Mouse (Mus musculus) lung, postnatal 0 days (tissue): ENCODE data around the gene BC003965. TPM values are rescaled to one million over a fixed set of nuclear protein-coding genes. Genes with fewer than 3 reads are reported as not detected.

Experiments
- ATAC-seq: fragments of 200-750 bp; cut with Nextera tagmentation; 2 replicates; pipeline ENCODE4 v1.8.0; 2017; ENCODE audit warnings: moderate library complexity
- DNase-seq: peaks from one replicate; pipeline ENCODE4 v3.0.0-alpha.2; 2016; ENCODE audit warnings: low spot score
- H3K27ac ChIP-seq: fragments of 300-500 bp; sonication (generic); 2 replicates; pipeline ENCODE4 v1.5.1; 2014; ENCODE audit warnings: antibody characterized with exemption, mild to moderate bottlenecking, low read length, mixed read lengths
- H3K27me3 ChIP-seq: fragments of 300-500 bp; sonication (generic); replicated peaks from 2 replicates; pipeline ENCODE4 v1.6.1; 2014; ENCODE audit warnings: low read length, mixed read lengths; ENCODE audit not compliant: insufficient read depth
- H3K36me3 ChIP-seq: fragments of 300-500 bp; sonication (generic); 2 replicates; pipeline ENCODE4 v1.6.1; 2014; ENCODE audit warnings: low read length, mixed read lengths; ENCODE audit not compliant: insufficient read depth
- H3K4me1 ChIP-seq: fragments of 300-500 bp; sonication (generic); 2 replicates; pipeline ENCODE4 v1.6.1; 2014; ENCODE audit warnings: antibody characterized with exemption, low read depth, low read length, mixed read lengths; ENCODE audit not compliant: insufficient read depth
- H3K4me2 ChIP-seq: fragments of 300-500 bp; sonication (generic); replicated peaks from 2 replicates; pipeline ENCODE4 v1.6.1; 2014; ENCODE audit warnings: low read depth, mild to moderate bottlenecking, low read length, moderate library complexity, mixed read lengths
- H3K4me3 ChIP-seq: fragments of 300-500 bp; sonication (generic); 2 replicates; pipeline ENCODE4 v1.5.1; 2014; ENCODE audit warnings: low read depth, low read length
- H3K9ac ChIP-seq: fragments of 300-500 bp; sonication (generic); replicated peaks from 2 replicates; pipeline ENCODE4 v1.6.1; 2014; ENCODE audit warnings: low read depth, mild to moderate bottlenecking
- H3K9me3 ChIP-seq: fragments of 300-500 bp; sonication (generic); 2 replicates; pipeline ENCODE4 v1.6.1; 2016; ENCODE audit warnings: low read length, mixed read lengths
- CTCF ChIP-seq: IDR thresholded peaks from 2 replicates; pipeline ENCODE4 v1.5.1; 2016; ENCODE audit warnings: antibody characterized with exemption, mild to moderate bottlenecking
- EP300 ChIP-seq: IDR thresholded peaks from 2 replicates; pipeline ENCODE4 v1.6.1; 2016; ENCODE audit warnings: antibody characterized with exemption, mild to moderate bottlenecking, control low read depth
- WGBS: fragments of 180-500 bp; shearing (Covaris S2); extraction: QIAGEN DNeasy Blood & Tissue Kit; methylation state at CpG from one replicate; pipeline ENCODE4 v1.1.7; 2014; 5-methylcytosine and 5-hydroxymethylcytosine counted together
- polyA plus RNA-seq: library from polyadenylated mRNA; unstranded; fragments of >200 nt; fragmentation: Nextera tagmentation; extraction: Ambion mirVana; gene quantifications from 2 replicates; pipeline ENCODE4 v1.2.1, GENCODE M21; 2015

BC003965 gene
- polyA plus RNA-seq, 1 experiment from 2014 or later, result 18.5 TPM

DNA sequence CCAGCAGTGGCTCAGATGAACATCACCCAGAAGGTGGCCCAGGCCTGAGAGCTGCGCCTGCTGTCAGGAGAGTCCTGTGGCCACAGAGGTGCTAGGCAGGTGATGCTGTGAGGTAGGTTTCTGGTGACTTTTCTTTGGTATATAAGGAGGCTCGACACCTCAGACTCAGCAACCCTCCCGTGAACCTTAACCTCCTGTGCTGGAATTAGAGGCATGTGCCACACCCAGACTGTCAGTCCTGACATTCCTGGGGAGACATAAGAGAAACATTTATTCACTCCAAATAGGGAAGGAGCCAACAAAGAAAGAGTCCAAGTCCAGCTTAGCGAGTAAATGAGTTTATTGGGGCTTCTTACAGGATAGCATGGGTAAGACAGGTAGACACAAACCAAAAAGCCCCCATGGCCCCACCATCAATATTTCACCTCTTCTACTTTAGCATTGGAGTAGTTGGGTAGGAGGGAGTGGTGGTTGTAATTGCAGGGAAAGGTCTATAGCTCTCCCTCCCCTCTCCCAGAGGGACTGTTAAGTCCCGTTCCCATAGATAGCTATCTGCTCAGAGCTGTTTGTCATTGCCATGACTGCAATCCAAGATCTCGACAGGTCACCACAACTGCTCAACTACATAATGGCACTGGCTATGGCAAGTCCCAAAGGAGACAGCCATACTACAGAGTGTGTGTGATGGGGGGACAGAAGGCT lies 18.2 kb upstream of the BC003965 start:
- Histone ChIP-seq H3K27ac (no peak overlapping the region), H3K4me3 (no peak overlapping the region), H3K27me3 (no peaks in the 10 kb centered on the region), H3K9me3 (no peaks in the 10 kb centered on the region), H3K4me1 (no peaks in the 10 kb centered on the region), H3K9ac (0 out of 2 replicates have a peak overlapping the region, but pooled peaks have one; percentile 5), H3K36me3 (no peaks in the 10 kb centered on the region), H3K4me2 (no peak overlapping the region)
- TF ChIP-seq CTCF (no peak), EP300 (no peak)
- ATAC-seq (peak; percentile 63), DNase-seq (peak; percentile 31)
- 42% methylated on average over 6 of the region's 6 CpGs for WGBS

DNA sequence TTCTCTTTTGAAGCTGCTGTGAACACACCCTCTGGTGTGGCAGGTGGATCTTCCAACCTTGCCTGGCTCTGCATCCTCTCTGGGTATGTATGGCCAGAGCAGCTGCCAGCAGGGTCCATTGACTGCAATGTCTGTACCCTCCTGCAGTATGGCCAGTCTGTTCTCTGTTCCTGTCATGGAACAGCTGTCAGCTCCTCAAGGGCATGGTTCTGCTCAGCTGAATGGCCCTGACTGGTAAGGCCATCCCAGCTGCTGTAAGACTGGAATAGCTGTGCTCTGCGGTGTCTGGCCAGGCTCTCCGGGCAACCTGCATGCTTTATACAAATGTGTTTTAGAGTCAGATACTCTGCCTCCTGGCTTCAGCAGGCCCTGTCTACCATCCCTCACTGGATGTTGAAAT lies 14.6 kb upstream of the BC003965 start:
- H3K36me3 ChIP-seq, result no peaks in the 10 kb centered on the region
- ATAC-seq (no peak), DNase-seq (no peak)
- H3K27me3 ChIP-seq, result no peaks in the 10 kb centered on the region
- H3K27ac ChIP-seq, result no peak overlapping the region
- no peak overlapping the region for H3K4me3 ChIP-seq
- no peak for TF ChIP-seq CTCF
- no peak for TF ChIP-seq EP300
- no peaks in the 10 kb centered on the region for H3K9me3 ChIP-seq
- peaks cover 3% of the 10 kb centered on the region; the same call in 1 of the 2 replicates for H3K4me1 ChIP-seq
- WGBS, result 94% methylated on average over 2 of the region's 2 CpGs
- no peak overlapping the region for H3K9ac ChIP-seq
- H3K4me2 ChIP-seq, result no peak overlapping the region

DNA sequence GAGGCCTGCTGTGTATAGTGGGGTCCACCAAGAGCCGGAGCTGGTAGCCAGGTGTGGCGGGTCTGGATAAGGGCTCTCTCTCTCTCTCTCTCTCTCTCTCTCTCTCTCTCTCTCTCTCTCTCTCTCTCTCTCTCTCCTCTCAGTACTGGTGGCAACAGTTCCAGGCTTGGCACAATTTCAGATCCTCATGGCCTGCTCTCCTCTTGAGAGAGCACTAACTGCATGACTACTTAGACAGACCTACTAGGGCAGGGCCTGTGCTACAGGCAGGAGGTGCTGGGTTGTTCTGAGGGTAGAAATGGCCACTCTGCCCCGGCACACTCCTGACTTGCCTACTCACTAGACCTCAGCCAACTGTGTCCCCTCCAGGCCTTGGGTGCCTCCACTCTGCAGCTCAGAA lies 11.8 kb upstream of the BC003965 start:
- Histone ChIP-seq H3K9ac (no peak overlapping the region), H3K36me3 (no peaks in the 10 kb centered on the region), H3K4me3 (no peak overlapping the region), H3K27me3 (no peaks in the 10 kb centered on the region), H3K9me3 (no peaks in the 10 kb centered on the region), H3K27ac (no peak overlapping the region; the same call in 1 of the 2 replicates), H3K4me2 (no peak overlapping the region), H3K4me1 (peaks cover 3% of the 10 kb centered on the region; the same call in 1 of the 2 replicates)
- 42% methylated on average over 3 of the region's 3 CpGs for WGBS
- TF ChIP-seq EP300 (no peak), CTCF (no peak)
- peak; percentile 39 for DNase-seq
- ATAC-seq, result peak; percentile 52

DNA sequence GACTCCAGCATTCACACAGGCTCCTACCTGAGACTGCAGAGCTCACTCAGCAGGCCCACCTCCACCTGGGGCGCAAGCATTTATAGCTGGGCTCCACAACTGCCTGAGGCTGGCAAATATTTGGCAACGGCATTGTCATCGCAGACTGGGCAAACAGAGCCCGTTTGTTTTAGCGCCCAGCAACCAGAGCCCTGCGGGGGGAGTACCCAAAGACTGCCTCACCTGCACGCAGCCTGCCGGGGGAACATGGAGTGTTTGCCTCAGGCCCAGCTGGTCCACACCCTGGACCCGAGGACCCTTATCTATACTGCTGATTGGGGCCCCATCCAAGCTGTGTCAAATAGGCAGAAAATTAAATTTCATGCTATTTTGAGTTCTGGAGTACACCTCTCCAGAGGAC lies 8.9 kb upstream of the BC003965 start, which contains the start of gene Gm38655:
TSS of gene Gm38655 (minus strand) at position 61 of the 400 bp plus-strand sequence.
- H3K4me2 ChIP-seq, result no peak within 1 kb of the TSS
- no peaks in the 10 kb centered on the region for H3K36me3 ChIP-seq
- TF ChIP-seq CTCF, result no peak
- no peak for TF ChIP-seq EP300
- WGBS, result 52% methylated on average over 9 of the region's 9 CpGs
- no peaks in the 10 kb centered on the region for H3K9me3 ChIP-seq
- no peak within 1 kb of the TSS for H3K9ac ChIP-seq
- peak; percentile 84 for ATAC-seq
- no peaks in the 10 kb centered on the region for H3K27me3 ChIP-seq
- H3K4me3 ChIP-seq, result no peak within 1 kb of the TSS
- DNase-seq, result peak; percentile 65
- H3K27ac ChIP-seq, result peak within 1 kb of the TSS; percentile 47; the same call in 1 of the 2 replicates
- peaks cover 3% of the 10 kb centered on the region; the same call in 1 of the 2 replicates for H3K4me1 ChIP-seq

DNA sequence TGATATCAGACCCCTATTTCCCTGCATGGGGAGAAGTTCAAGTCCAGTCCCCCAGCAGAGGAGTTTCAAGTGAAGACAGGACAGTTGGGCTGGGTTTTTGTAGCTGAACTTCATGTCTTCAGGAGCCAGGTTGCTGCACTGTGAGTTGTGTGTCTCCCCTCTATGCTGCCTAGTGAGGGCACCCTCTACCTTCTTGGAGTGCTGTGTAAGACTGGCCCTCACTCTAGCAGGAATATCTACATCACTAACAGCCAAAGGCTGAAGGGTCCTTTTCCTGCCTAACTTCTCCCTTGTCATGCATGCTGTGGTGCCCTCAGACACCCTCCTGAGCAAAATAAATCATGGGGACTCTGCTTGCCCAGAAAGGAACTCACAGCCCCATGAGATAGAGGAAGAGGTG lies 1.1 kb upstream of the BC003965 start:
- Histone ChIP-seq H3K9ac (no peak overlapping the region), H3K36me3 (no peaks in the 10 kb centered on the region), H3K27ac (no peak overlapping the region; the same call in 1 of the 2 replicates), H3K4me2 (no peak overlapping the region), H3K4me1 (peaks cover 7% of the 10 kb centered on the region; the same call in 1 of the 2 replicates), H3K9me3 (no peaks in the 10 kb centered on the region), H3K4me3 (no peak overlapping the region), H3K27me3 (no peaks in the 10 kb centered on the region)
- TF ChIP-seq EP300 (no peak), CTCF (peak; percentile 26)
- ATAC-seq (no peak), DNase-seq (no peak)

DNA sequence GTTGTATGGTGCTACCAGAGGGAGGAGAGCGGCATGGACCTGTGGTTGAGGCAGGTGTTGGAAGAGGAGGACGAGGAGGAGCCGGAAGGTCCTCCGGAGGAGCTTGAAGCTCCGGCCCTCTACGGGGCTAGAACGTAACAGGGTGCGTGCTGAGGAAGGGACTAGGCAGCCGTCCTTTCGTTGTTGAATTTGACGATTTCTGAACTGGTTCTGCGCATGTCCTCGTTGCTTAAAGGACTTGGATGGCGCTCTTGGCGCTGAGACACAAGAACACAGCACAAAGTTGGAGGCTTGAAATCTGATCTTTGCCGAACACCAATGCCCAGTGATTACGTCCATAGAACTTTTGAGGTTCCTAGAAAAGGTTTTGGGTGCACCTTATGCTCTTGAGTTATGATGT lies 607 bp downstream of the BC003965 start:
- no peaks in the 10 kb centered on the region for H3K27me3 ChIP-seq
- peak overlapping the region; percentile 97 for H3K4me2 ChIP-seq
- DNase-seq (peak; percentile 27), ATAC-seq (peak; percentile 3; the same call in 1 of the 2 replicates)
- H3K36me3 ChIP-seq, result no peaks in the 10 kb centered on the region
- H3K4me1 ChIP-seq, result peaks cover 14% of the 10 kb centered on the region
- WGBS, result 6% methylated on average over 17 of the region's 17 CpGs
- H3K4me3 ChIP-seq, result peak overlapping the region; percentile 58
- H3K9me3 ChIP-seq, result no peaks in the 10 kb centered on the region
- H3K27ac ChIP-seq, result 0 out of 2 replicates have a peak overlapping the region, but pooled peaks have one; percentile 4
- H3K9ac ChIP-seq, result peak overlapping the region; percentile 65
- TF ChIP-seq CTCF (no peak), EP300 (no peak)
